Mouse (Mus musculus) mouse embryonic stem cell (cell line): ENCODE measurements around the gene Efcab11.
"Not testable (repeated sequence)": the region's sequence is repeated elsewhere in the genome, so short reads cannot be mapped to it uniquely, and the experiment has no call there.

ENCODE experiments used
- in situ Hi-C, 2 experiments: fragments of 300-500 bp; cut with MboI; formaldehyde crosslinking; loops; 1 replicate in 1 of 2; 3 replicates in 1 of 2; pipeline ENCODE4 v1.14.3; 2019 to 2020; ENCODE audit warnings: low sequenced_read_pairs in 2 of 2, low pct_unique_long_range_greater_than_20kb in 1 of 2, mixed read lengths in 1 of 2; ENCODE audit not compliant: unreplicated experiment in 1 of 2

Efcab11 gene

GRCm38 (mm10) chr12:99833476-99833875 lies 50.8 kb downstream of the Efcab11 start:
- in situ Hi-C loops = loop anchor here (10.0 to 25.0 kb wide), 2 partner anchors 746 to 749 kb away; no protein-coding TSS in a partner anchor

DNA sequence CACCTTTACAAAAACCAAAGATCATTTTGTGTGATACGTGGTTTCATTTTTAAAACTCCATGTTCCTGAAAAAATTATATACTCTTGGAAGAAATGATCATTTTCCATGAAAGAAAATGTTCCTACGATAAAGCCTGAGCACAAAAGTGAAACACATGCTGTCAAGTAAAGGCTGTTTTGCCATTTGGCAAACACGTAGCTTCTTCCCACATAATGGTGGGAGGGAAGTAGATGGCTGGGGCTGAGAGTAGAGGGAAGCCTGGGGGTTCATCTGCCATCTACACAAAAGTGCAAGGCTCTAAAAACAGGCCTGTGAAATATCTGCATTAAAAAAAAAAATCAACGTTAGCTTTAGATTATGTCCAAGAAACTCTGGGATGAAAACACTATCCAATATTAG lies 61.6 kb downstream of the Efcab11 start:
- in situ Hi-C loops = no loop called here

- in situ Hi-C loops = no loop called here
Observed at GRCm38 (mm10) chr12:99821309-99821934, 62.8 kb downstream of the Efcab11 start.

DNA sequence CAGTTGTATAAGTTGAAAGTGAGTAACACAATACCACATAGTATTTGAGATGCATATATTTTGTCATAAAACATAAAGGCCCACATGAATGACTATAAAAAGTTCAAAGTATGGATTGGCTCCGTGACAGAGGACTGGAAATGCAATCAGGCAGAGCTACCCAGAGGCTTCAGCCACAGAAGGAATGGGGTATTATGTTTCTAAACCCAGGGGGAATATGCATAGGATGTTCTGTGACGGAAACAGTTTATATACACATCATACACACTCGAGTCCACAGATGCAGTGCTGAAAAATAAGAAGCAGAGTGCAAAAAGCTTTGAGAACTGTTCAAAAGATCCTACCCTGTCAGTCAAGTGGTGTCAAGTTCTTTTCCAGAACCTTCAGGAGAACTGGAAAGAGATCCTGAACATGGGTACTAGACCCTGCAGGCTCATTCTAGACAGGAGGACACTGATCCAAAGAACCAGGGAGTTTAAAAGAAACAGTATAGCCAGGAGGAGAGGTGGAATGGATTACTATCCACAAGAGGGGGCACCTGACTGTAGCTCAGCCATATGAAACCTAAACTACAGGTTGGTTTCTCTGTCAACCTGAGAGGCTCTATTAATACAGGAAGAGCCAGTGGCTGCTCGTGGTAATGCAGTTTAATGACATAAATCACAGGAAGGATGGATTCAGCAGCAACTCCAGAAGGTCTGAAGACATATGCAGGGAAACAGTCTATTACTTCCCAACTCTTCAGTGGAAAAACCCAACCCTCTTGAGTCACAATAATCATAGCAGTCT lies 64.9 kb downstream of the Efcab11 start:
- in situ Hi-C loops = no loop called here

- in situ Hi-C loops = not testable (repeated sequence)
Observed at GRCm38 (mm10) chr12:99818006-99818405, 66.2 kb downstream of the Efcab11 start.

GRCm38 (mm10) chr12:99815244-99815643 lies 69.0 kb downstream of the Efcab11 start:
- in situ Hi-C loops = no loop called here

DNA sequence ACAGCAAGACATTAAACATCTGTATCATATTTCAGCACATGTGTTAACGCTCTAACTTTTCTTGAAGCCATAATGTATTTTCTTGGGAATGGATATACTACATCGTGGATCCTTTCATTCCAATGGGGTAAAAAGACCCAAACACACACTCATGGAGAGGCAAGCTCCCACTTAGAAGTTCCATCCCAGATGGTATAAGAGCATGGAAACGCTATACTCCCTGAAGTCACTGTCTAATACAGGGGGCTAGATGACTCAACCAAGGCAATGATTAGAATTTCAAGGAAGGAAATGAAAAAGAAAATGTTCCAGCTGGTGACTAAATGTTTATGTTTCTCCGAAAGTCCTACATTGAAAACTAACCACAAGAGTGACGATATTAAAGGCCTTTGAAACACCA lies 76.3 kb downstream of the Efcab11 start:
- in situ Hi-C loops = no loop called here

GRCm38 (mm10) chr12:99806741-99807140 lies 77.5 kb downstream of the Efcab11 start:
- in situ Hi-C loops = not testable (repeated sequence)

DNA sequence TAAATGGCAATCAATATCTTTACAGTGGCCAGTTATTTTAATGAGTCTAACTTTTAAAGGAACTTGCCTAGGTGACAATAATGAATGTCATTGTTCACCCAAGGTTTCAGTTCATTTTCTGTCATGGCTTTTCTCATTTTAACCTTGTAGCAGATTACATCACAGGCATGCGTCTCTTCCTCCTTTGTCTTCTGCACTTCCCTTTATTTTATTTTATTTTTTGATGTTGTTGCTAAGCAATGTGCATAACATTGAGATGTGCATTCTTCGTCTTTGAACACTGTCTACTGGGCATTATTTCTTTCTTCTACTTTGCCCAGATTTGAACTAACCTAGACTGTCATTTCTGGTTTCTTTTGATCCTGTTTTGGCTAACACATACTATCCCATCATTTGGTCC lies 88.3 kb downstream of the Efcab11 start:
- in situ Hi-C loops = no loop called here

GRCm38 (mm10) chr12:99794792-99795620 lies 89.2 kb downstream of the Efcab11 start:
- in situ Hi-C loops = no loop called here

DNA sequence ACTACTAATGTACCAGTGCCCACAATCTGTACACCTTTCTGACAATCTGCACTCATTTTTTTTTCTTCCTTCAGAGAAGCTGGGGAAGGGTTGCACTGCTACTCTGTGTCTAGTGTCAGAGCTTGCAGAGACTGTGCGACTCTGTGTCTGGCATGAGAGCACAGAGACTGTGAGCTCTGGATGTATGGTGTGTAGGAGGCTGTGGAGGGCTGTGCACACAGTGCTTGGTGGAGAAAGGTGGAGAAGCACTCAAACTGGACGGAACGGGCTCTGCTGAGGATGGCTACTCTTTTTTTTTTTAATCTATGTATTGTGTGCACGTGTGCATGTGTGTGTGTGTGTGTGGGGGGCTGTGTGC lies 90.1 kb downstream of the Efcab11 start:
- in situ Hi-C loops = no loop called here

- in situ Hi-C loops = no loop called here
Observed at GRCm38 (mm10) chr12:99793465-99794157, 90.6 kb downstream of the Efcab11 start.

DNA sequence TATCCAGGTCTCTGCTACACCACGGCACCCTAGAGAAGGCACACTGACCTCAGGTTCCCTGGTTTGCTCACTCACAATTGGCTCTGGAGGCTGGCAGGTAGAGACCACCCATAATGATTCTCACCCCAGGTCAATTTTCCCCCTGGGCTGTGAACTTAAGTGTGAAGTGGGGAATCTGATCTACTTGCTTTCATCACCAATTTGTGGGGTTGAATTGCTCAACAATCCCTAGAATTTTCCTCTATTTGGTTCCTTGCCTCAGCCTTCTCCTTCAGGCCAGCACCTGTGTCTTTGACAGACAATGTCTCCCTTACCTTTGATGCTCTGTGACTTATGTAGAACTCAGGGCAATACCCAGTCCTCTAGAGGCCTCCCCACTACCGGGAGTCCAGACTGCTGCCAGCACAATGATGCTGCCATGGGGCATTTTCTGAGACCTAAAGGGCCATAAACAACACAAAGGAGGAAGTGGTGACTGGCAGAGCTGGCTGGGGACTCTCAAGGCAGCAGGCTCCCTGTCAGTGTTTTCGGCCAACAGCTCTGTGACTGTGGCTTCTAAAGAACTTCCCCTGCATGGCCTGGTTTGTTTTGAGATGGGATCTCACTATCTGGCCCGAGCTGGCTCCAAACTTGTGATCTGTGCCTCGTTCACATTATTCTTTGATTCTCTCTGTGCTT lies 94.8 kb downstream of the Efcab11 start:
- in situ Hi-C loops = no loop called here

DNA sequence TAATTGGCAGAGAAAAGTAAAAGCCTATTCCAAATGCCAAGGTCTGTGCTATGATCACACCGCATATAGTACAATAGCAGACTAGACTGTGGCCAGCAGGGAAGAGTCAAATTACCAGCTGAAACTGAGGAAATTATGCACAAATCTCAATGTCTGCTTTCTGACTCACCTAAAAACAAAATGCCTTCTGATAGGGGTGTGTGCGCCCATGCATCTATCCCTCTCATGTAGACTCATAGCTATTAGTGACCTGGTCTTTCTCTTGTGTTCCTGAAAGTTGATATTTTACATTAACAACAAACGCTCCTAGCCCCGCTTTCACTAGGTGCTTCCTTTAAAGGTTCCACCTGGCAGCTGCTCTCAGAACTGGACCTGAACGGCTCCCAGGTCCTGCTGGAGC lies 102.5 kb downstream of the Efcab11 start:
- in situ Hi-C loops = no loop called here

DNA sequence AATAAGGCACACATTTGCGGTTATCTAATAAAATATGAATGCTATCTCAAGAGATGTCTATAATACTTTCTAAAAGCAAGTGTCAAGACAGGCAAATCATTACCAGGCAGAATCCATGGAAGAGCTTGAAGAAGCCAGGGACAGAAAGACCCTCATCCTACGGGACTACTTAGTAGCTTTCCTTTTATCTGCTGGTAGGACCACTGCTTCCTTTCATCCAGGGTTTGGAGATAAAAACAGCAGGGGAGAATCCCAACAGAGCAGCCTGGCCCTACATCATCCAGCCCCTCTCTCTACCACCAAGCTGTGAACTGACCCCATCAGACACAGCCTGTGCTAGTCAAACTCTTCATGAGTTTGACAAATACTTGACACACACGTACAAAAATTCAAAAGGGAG lies 103.8 kb downstream of the Efcab11 start:
- in situ Hi-C loops = no loop called here

GRCm38 (mm10) chr12:99779908-99780307 lies 104.3 kb downstream of the Efcab11 start:
- in situ Hi-C loops = no loop called here

GRCm38 (mm10) chr12:99776497-99777139 lies 107.6 kb downstream of the Efcab11 start:
- in situ Hi-C loops = no loop called here

GRCm38 (mm10) chr12:99774864-99775263 lies 109.4 kb downstream of the Efcab11 start:
- in situ Hi-C loops = no loop called here
